Mouse (Mus musculus): ENCODE data around the gene 1600002K03Rik. TPM values are rescaled to one million over a fixed set of nuclear protein-coding genes. Genes with fewer than 3 reads are reported as not detected.

1600002K03Rik gene
- total and polyA plus RNA-seq, 2 experiments from 2014 or later: 2.6 to 4.4 TPM

DNA sequence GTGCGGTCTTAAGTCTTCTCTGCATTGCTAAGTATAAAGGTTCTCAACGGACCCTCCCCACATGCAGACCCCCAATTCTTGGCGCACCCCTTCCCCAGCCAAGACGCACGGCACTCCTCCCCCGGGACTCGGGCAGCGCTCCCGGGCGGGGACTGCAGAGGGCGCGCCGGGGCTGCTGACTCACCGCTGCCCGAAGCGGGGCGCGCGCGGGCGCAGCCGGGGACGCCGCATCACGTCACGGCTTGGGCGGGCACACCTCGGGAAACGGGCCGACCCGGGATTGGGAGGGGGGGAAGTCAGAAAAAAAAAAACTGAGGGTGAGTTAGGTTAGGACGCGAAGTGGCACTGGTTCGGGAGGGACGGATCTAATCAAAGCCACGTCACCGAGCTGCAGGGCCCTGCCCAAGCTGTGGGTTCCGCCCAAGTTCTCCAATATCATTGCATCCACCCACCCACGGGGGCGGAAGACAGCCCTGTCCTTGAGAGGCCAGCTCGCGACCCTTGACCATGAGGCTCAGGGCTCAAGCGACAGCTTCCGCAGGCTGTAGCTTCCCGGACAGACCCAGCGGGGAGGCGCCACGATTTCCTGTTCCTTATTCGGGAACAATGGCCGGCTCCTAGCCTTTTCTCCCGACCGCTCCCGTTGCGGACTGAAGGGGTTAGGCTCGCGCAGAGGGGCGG is 24.0 kb upstream of the 1600002K03Rik start:
- ATAC-seq (peak; percentile 48), DNase-seq (ENCODE audit: low spot score) (peak; percentile 97)
- Histone ChIP-seq H3K4me3 (ENCODE audit: low read length) (peak overlapping the region; percentile 97), H3K9me3 (ENCODE audit: low read length) (no peaks in the 10 kb centered on the region), H3K9ac (replicated peaks; ENCODE audit: low read length) (peak overlapping the region; percentile 89), H3K4me1 (ENCODE audit: insufficient read depth, low read length) (peaks cover 19% of the 10 kb centered on the region; the same call in 1 of the 2 replicates), H3K36me3 (ENCODE audit: insufficient read depth, low read length) (peaks cover 14% of the 10 kb centered on the region), H3K27ac (peak overlapping the region; percentile 96), H3K27me3 (ENCODE audit: insufficient read depth, low read length) (no peaks in the 10 kb centered on the region), H3K4me2 (ENCODE audit: low read depth, low read length) (peak overlapping the region; percentile 80)
- under 1% methylated on average over 56 of the region's 57 CpGs for WGBS
- TF ChIP-seq CTCF (IDR thresholded peaks at IDR 0.05; ENCODE audit: low read depth): peak; percentile 51

DNA sequence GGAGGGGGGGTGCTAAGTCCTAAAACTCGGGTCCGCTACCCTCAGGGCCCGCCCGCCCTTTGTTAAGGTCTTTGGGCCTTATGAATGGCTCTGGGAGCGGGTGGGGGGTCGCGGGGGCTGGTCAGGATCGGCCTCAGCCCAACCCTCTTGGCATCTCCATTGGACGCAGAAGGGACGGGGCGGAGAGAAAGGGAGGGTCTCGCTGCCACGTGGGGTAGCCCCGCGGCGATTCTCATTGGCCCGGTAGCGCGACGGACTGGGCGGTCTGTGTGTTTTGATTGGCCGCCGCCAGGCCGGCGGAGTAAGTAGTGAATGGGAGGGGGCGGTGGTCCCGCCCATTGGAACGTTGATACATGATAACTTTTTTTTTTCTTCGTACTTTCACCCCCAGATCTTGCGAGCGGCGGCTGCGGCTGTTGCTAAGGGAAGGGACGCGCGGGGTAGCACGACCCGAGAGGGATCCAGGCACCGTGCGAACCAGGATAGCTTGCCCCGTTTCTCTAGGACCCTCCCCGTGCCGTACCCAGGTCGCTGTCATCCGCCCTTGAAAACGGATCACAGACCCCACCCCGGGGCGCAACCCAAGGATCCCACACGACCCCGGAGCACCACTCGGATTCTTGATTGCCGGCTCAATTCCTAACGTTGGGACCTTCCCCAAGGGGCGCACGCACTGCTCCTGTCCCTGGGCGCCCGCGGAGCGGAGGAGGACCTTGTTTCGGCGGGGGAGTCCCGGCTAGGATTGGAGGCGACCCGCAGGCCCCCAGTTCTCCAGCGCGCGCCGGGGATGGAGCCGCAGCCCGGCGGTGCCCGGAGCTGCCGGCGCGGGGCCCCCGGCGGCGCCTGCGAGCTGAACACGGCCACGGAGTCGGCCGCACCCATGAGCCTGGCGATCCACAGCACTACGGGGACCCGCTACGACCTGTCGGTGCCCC is 23.2 kb upstream of the 1600002K03Rik start:
- under 1% methylated on average over 83 of the region's 88 CpGs for WGBS
- peak; percentile 86 for ATAC-seq
- Histone ChIP-seq H3K4me1 (ENCODE audit: insufficient read depth, low read length) (peaks cover 19% of the 10 kb centered on the region; the same call in 1 of the 2 replicates), H3K4me3 (ENCODE audit: low read length) (peak overlapping the region; percentile 97), H3K36me3 (ENCODE audit: insufficient read depth, low read length) (peaks cover 18% of the 10 kb centered on the region), H3K9ac (replicated peaks; ENCODE audit: low read length) (peak overlapping the region; percentile 99), H3K27me3 (ENCODE audit: insufficient read depth, low read length) (no peaks in the 10 kb centered on the region), H3K27ac (peak overlapping the region; percentile 96), H3K4me2 (ENCODE audit: low read depth, low read length) (peak overlapping the region; percentile 89), H3K9me3 (ENCODE audit: low read length) (no peaks in the 10 kb centered on the region)
- peak; percentile 22 for TF ChIP-seq CTCF (IDR thresholded peaks at IDR 0.05; ENCODE audit: low read depth)
- peak; percentile 99 for DNase-seq (ENCODE audit: low spot score)

DNA sequence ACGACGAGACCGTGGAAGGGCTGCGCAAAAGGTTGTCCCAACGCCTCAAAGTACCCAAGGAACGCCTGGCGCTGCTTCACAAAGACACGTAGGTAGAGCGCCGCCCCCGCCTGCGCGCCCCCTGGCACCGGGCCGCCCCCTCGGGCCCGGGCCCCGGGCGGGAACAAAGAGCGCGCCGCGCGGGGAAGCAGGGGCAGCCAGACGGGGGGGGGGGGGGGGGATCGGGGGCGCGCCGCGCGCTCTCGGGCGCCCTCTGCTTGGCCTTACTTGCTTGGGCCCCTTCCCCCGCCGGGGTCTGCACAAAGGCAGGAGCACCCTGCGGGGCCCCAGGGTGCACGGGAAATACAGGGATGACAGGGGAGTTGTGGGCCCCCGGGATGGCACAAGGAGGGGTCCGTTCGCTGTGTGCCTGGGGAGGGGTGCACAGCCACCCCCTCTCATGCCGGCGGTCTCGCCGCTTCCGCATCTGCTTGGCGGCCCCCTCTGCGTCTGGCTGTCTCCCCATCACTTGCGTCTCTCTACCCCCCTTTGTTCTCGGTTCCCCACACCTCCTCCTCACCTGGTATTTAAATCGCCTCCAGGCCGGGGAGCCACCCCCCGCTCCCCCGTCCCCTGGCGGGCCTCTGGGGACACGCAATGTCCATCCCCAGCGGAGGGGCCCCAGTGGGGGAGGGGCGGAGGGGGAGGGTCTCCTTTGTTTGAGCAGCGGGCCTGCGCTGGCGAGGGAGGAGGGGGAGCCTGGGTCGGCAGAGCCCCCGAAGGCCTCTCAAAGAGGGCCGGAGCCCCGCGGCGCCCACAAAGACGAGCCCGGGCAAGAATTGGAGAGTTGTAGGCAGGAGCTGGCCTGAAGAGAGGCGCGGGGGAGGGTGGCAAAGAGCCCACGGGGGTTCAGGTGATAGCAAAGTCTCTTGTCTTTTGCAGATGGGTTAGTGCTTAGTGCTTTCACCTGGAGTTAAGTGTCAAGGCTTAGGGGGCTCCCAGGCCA is 22.2 kb upstream of the 1600002K03Rik start:
- H3K27ac ChIP-seq: peak overlapping the region; percentile 96
- DNase-seq (ENCODE audit: low spot score) (peak; percentile 87), ATAC-seq (no peak)
- peaks cover 25% of the 10 kb centered on the region for H3K36me3 ChIP-seq (ENCODE audit: insufficient read depth, low read length)
- TF ChIP-seq CTCF (IDR thresholded peaks at IDR 0.05; ENCODE audit: low read depth): 0 out of 2 replicates have a peak, but pooled peaks have one; percentile 2
- peaks cover 19% of the 10 kb centered on the region; the same call in 1 of the 2 replicates for H3K4me1 ChIP-seq (ENCODE audit: insufficient read depth, low read length)
- 0% methylated on average over 57 of the region's 71 CpGs for WGBS
- peak overlapping the region; percentile 99 for H3K9ac ChIP-seq (replicated peaks; ENCODE audit: low read length)
- H3K4me3 ChIP-seq (ENCODE audit: low read length): peak overlapping the region; percentile 97
- no peaks in the 10 kb centered on the region for H3K27me3 ChIP-seq (ENCODE audit: insufficient read depth, low read length)
- no peaks in the 10 kb centered on the region for H3K9me3 ChIP-seq (ENCODE audit: low read length)
- peak overlapping the region; percentile 89 for H3K4me2 ChIP-seq (ENCODE audit: low read depth, low read length)

GRCm38 (mm10) chr10:80151211-80152034 is 21.3 kb upstream of the 1600002K03Rik start:
- Histone ChIP-seq H3K9ac (replicated peaks; ENCODE audit: low read length) (peak overlapping the region; percentile 99), H3K4me3 (ENCODE audit: low read length) (peak overlapping the region; percentile 97), H3K36me3 (ENCODE audit: insufficient read depth, low read length) (peaks cover 34% of the 10 kb centered on the region), H3K4me1 (ENCODE audit: insufficient read depth, low read length) (peaks cover 19% of the 10 kb centered on the region; the same call in 1 of the 2 replicates), H3K9me3 (ENCODE audit: low read length) (no peaks in the 10 kb centered on the region), H3K27ac (peak overlapping the region; percentile 96), H3K4me2 (ENCODE audit: low read depth, low read length) (peak overlapping the region; percentile 89), H3K27me3 (ENCODE audit: insufficient read depth, low read length) (no peaks in the 10 kb centered on the region)
- ATAC-seq: no peak
- WGBS: under 1% methylated on average over 25 of the region's 26 CpGs
- peak; percentile 72 for DNase-seq (ENCODE audit: low spot score)
- no peak for TF ChIP-seq CTCF (IDR thresholded peaks at IDR 0.05; ENCODE audit: low read depth)

- Histone ChIP-seq H3K4me3 (ENCODE audit: low read length) (peak overlapping the region; percentile 97), H3K9me3 (ENCODE audit: low read length) (no peaks in the 10 kb centered on the region), H3K27ac (peak overlapping the region; percentile 96), H3K27me3 (ENCODE audit: insufficient read depth, low read length) (no peaks in the 10 kb centered on the region), H3K9ac (replicated peaks; ENCODE audit: low read length) (peak overlapping the region; percentile 99), H3K36me3 (ENCODE audit: insufficient read depth, low read length) (peaks cover 40% of the 10 kb centered on the region), H3K4me1 (ENCODE audit: insufficient read depth, low read length) (peaks cover 19% of the 10 kb centered on the region; the same call in 1 of the 2 replicates), H3K4me2 (ENCODE audit: low read depth, low read length) (peak overlapping the region; percentile 89)
- 2% methylated on average over 15 of the region's 15 CpGs for WGBS
- peak; percentile 62 for DNase-seq (ENCODE audit: low spot score)
- no peak for TF ChIP-seq CTCF (IDR thresholded peaks at IDR 0.05; ENCODE audit: low read depth)
- ATAC-seq: no peak
Measured at GRCm38 (mm10) chr10:80152071-80152872, 20.5 kb upstream of the 1600002K03Rik start.
